Mouse (Mus musculus) erythroblast, adult 5-6 weeks (primary cell): ENCODE data around the gene Vmn2r34. TPM values are rescaled to one million over a fixed set of nuclear protein-coding genes. Genes with fewer than 3 reads are reported as not detected.
"Not testable (repeated sequence)": the region's sequence is repeated elsewhere in the genome, so short reads cannot be mapped to it uniquely, and the experiment has no call there.

Source experiments
- ATAC-seq: replicated peaks from 2 replicates; pipeline ENCODE4 v1.8.0; 2016; ENCODE audit warnings: moderate number of reproducible peaks, mild to moderate bottlenecking, moderate TSS enrichment, inconsistent platforms; ENCODE audit not compliant: poor library complexity, low FRiP score, severe bottlenecking
- total RNA-seq, 2 experiments: library from RNA; stranded (forward) in 1 of 2; stranded (reverse) in 1 of 2; fragments of 150-400 nt in 1 of 2; fragments of 200-764, 138-1000 nt in 1 of 2; gene quantifications; 2 replicates each; pipeline versions ENCODE4 v1.2.3 to v1.2.4; 2015 to 2017; ENCODE audit warnings: low replicate concordance in 2 of 2

The Vmn2r34 gene
- total RNA-seq (2015; ENCODE audit: low replicate concordance): not detected in 2 replicates
- not detected in 2 replicates for total RNA-seq (2017; ENCODE audit: low replicate concordance)

DNA sequence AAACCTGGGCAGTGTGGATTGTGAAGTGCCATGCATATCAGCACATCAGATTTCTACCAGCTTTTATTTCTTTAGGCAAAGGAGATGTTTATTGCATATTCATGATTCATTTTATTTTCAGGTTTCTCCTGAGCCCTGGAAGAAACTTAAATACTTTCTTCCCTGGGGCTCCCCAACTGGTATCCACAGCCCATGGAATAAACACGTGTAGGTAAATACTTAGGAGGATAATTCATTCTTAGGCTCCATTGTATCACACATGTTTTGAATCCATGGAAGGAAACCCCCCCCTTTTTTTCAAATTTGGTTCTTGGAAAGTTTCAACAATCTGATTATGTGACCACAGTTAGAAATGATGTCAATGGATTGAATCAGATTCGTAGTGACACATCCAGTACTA is at the start of gene Vmn2r34:
Gene Vmn2r34, minus strand, starts transcription at position 101 of the 400 bp plus-strand sequence.
- not testable (repeated sequence) for ATAC-seq

DNA sequence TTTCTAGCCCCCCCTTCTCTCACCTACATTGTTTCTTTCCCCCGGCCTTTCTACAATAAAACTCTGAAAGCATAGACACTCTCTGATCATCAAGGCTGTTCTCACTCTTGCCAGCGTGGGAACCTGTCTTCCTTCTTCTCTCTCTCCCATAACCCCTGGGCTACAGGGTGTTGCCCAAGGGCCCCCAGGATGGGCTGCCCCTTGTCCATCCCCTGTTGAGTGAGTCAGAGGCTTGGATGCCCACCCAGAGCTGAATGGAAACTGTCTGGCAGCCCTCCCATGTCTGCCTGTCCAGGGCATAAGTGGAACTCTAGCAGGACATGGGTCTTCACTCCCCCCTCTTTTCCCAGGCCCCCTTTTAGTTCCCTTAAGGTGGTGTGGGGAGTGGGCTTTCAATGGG is 15.3 kb downstream of the Vmn2r34 start:
- ATAC-seq: not testable (repeated sequence)

Other genes starting within 250 kb of the Vmn2r34 start
- gene Vmn2r32, start 209.5 kb downstream of the Vmn2r34 start, total RNA-seq (2015; ENCODE audit: low replicate concordance): not detected in 2 replicates
- not detected in 2 replicates for gene Vmn2r32, start 209.5 kb downstream of the Vmn2r34 start, total RNA-seq (2017; ENCODE audit: low replicate concordance)
- not detected in 2 replicates for gene Vmn2r33, start 122.7 kb downstream of the Vmn2r34 start, total RNA-seq (2015; ENCODE audit: low replicate concordance)
- gene Vmn2r33, start 122.7 kb downstream of the Vmn2r34 start, total RNA-seq (2017; ENCODE audit: low replicate concordance): not detected in 2 replicates
- gene Vmn2r35, start 130.4 kb upstream of the Vmn2r34 start, total RNA-seq (2015; ENCODE audit: low replicate concordance): not detected in 2 replicates
- gene Vmn2r35, start 130.4 kb upstream of the Vmn2r34 start, total RNA-seq (2017; ENCODE audit: low replicate concordance): not detected in 2 replicates
- gene Vmn2r36, start 213.0 kb upstream of the Vmn2r34 start, total RNA-seq (2015; ENCODE audit: low replicate concordance): not detected in 2 replicates
- not detected in 2 replicates for gene Vmn2r36, start 213.0 kb upstream of the Vmn2r34 start, total RNA-seq (2017; ENCODE audit: low replicate concordance)